Mouse (Mus musculus) embryonic facial prominence, embryonic 10.5 days (tissue): ENCODE results near the gene Cadm1. TPM values are rescaled to one million over a fixed set of nuclear protein-coding genes. Genes with fewer than 3 reads are reported as not detected.

Source experiments
- DNase-seq: peaks from one replicate; pipeline ENCODE4 v3.0.0-alpha.2; 2017; ENCODE audit warnings: low spot score
- H3K27ac ChIP-seq: fragments of 300-500 bp; sonication (generic); replicated peaks from 2 replicates; pipeline ENCODE4 v1.5.1; 2016; ENCODE audit warnings: mild to moderate bottlenecking
- H3K27me3 ChIP-seq: fragments of 300-500 bp; sonication (generic); replicated peaks from 2 replicates; pipeline ENCODE4 v1.6.1; 2016; ENCODE audit warnings: low read depth, mild to moderate bottlenecking; ENCODE audit not compliant: poor library complexity, severe bottlenecking
- H3K36me3 ChIP-seq: fragments of 300-500 bp; sonication (generic); replicated peaks from 2 replicates; pipeline ENCODE4 v1.6.1; 2016; ENCODE audit warnings: mild to moderate bottlenecking, moderate library complexity
- H3K4me1 ChIP-seq: fragments of 300-500 bp; sonication (generic); 2 replicates; pipeline ENCODE4 v1.6.1; 2016
- H3K4me3 ChIP-seq: fragments of 300-500 bp; sonication (generic); 2 replicates; pipeline ENCODE4 v1.5.1; 2016; ENCODE audit warnings: mild to moderate bottlenecking, moderate library complexity
- H3K9me3 ChIP-seq: fragments of 300-500 bp; sonication (generic); 2 replicates; pipeline ENCODE4 v1.6.1; 2016; ENCODE audit warnings: mild to moderate bottlenecking
- WGBS: fragments of 180-500 bp; shearing (Covaris S2); methylation state at CpG from one replicate; pipeline ENCODE4 v1.1.7; 2016; 5-methylcytosine and 5-hydroxymethylcytosine counted together
- polyA plus RNA-seq: library from polyadenylated mRNA; unstranded; fragments of >200 nt; fragmentation: Nextera tagmentation; extraction: Ambion mirVana; gene quantifications from 2 replicates; pipeline ENCODE4 v1.2.1, GENCODE M21; 2016

The Cadm1 gene
- polyA plus RNA-seq, 1 experiment from 2014 or later = 120 TPM

DNA sequence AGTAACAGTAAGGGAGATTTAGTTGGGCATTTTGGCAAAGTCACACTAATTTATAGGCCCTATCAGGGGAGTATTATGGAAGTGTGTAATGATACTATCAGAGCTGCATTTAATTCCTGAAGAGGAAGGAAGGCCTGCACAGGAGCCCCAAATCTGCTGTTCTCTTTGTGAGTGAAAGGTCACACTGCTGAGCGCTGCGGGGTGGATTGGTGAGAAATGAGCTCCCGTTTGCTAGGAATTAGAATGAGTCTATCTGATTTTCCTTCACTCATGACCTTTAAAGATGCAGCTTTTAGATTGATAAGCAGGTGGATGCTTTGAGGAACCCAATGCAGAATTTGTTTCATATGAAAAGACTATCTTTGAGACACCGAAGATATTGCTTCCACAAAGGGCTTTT, 208.8 kb downstream of the Cadm1 start:
- peaks cover 42% of the 10 kb centered on the region for H3K4me1 ChIP-seq
- DNase-seq = no peak
- H3K36me3 ChIP-seq = no peaks in the 10 kb centered on the region
- WGBS = 60% methylated on average over 4 of the region's 4 CpGs
- H3K27ac ChIP-seq = no peak overlapping the region
- no peaks in the 10 kb centered on the region for H3K9me3 ChIP-seq
- H3K4me3 ChIP-seq = no peak overlapping the region
- no peaks in the 10 kb centered on the region for H3K27me3 ChIP-seq

DNA sequence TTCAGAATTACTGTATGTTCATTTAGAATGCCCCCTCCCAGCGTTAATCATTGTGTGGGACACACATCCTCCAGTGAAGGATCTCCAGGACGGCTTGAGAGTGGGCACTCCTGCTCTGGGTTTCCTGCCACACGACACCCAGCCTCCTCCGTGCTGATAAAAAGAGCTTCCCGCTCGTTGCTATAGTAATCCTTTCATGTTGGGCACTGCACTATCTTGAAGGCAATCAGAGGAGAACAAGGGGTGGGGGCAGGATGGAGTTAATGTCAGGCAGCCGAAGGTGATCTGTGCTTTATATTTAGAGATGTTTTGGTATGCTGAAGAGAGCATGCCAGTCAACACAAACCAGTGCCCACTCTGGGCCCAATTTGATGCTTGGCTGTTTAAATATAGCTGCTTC, 209.3 kb downstream of the Cadm1 start:
- H3K27me3 ChIP-seq = no peaks in the 10 kb centered on the region
- no peak overlapping the region for H3K4me3 ChIP-seq
- peaks cover 42% of the 10 kb centered on the region for H3K4me1 ChIP-seq
- no peaks in the 10 kb centered on the region for H3K9me3 ChIP-seq
- WGBS = 19% methylated on average over 7 of the region's 7 CpGs
- DNase-seq = no peak
- no peak overlapping the region for H3K27ac ChIP-seq
- H3K36me3 ChIP-seq = no peaks in the 10 kb centered on the region

- Histone ChIP-seq H3K36me3 (no peaks in the 10 kb centered on the region), H3K4me3 (no peak overlapping the region), H3K27ac (no peak overlapping the region), H3K4me1 (peaks cover 32% of the 10 kb centered on the region), H3K27me3 (no peaks in the 10 kb centered on the region), H3K9me3 (no peaks in the 10 kb centered on the region)
- DNase-seq = no peak
- WGBS = 97% methylated on average over 3 of the region's 3 CpGs
Observed at GRCm38 (mm10) chr9:47741751-47742150, 211.8 kb downstream of the Cadm1 start.

GRCm38 (mm10) chr9:47744916-47745315, 214.9 kb downstream of the Cadm1 start:
- Histone ChIP-seq H3K36me3 (no peaks in the 10 kb centered on the region), H3K4me3 (no peak overlapping the region), H3K27me3 (no peaks in the 10 kb centered on the region), H3K4me1 (peaks cover 13% of the 10 kb centered on the region), H3K27ac (no peak overlapping the region), H3K9me3 (no peaks in the 10 kb centered on the region)
- DNase-seq = no peak
- WGBS = 87% methylated on average over 3 of the region's 3 CpGs

- no peaks in the 10 kb centered on the region for H3K36me3 ChIP-seq
- H3K27me3 ChIP-seq = no peaks in the 10 kb centered on the region
- WGBS = 88% methylated on average over 7 of the region's 7 CpGs
- H3K4me3 ChIP-seq = no peak overlapping the region
- no peak for DNase-seq
- H3K9me3 ChIP-seq = no peaks in the 10 kb centered on the region
- no peak overlapping the region for H3K27ac ChIP-seq
- peaks cover 6% of the 10 kb centered on the region; the same call in 1 of the 2 replicates for H3K4me1 ChIP-seq
Observed at GRCm38 (mm10) chr9:47745716-47746115, 215.7 kb downstream of the Cadm1 start.

GRCm38 (mm10) chr9:47749160-47749559, 219.2 kb downstream of the Cadm1 start:
- Histone ChIP-seq H3K36me3 (no peaks in the 10 kb centered on the region), H3K4me1 (peaks cover 32% of the 10 kb centered on the region), H3K27me3 (no peaks in the 10 kb centered on the region), H3K27ac (no peak overlapping the region), H3K4me3 (no peak overlapping the region), H3K9me3 (no peaks in the 10 kb centered on the region)
- 88% methylated on average over 5 of the region's 5 CpGs for WGBS
- DNase-seq = no peak

DNA sequence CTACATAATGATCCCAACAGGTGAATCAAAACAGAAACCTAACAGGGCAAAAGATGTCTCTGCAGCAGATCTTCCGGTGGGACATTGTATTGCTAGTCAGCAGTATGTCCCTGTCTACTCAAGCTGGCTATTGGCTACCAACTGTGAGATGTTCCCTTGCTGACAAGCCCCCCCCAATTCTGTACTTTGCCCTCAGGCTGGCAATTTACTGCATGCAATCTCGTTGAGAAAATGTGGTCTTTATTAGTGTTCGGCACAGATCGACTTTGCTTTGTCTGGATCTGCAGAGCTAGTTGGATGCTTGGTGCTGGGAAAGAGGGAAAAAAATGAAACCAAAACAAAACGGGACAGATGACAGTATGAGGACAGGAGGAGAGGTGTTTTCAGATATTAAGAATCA, 222.5 kb downstream of the Cadm1 start:
- peak overlapping the region; percentile 57 for H3K27ac ChIP-seq
- no peaks in the 10 kb centered on the region for H3K36me3 ChIP-seq
- no peaks in the 10 kb centered on the region for H3K27me3 ChIP-seq
- DNase-seq = peak; percentile 55
- no peaks in the 10 kb centered on the region for H3K9me3 ChIP-seq
- whole genome bisulfite sequencing = 38% methylated on average over 5 of the region's 5 CpGs
- peaks cover 53% of the 10 kb centered on the region for H3K4me1 ChIP-seq
- H3K4me3 ChIP-seq = no peak overlapping the region

DNA sequence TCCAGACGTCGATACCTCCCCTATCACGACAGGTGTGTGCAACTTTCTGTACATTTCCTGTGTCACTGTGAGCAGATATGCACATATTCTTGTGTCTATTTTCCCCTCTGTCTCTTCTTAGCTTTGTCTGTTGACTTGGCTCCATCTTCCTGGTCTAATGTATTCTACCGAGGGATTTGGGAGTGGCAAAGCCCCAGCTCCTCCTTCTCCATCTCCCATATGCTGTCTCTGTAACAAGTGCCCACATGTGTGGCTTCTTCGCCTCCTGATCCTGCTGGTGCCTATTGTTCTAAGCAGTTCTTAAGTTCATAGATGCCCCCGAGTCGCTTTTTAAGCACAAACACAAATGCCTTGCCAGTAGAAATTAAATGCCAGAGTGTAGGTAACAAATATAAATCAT, 223.2 kb downstream of the Cadm1 start:
- H3K27me3 ChIP-seq = no peaks in the 10 kb centered on the region
- H3K9me3 ChIP-seq = no peaks in the 10 kb centered on the region
- 84% methylated on average over 7 of the region's 7 CpGs for WGBS
- no peak for DNase-seq
- H3K27ac ChIP-seq = peak overlapping the region; percentile 55
- H3K4me3 ChIP-seq = no peak overlapping the region
- H3K4me1 ChIP-seq = peaks cover 59% of the 10 kb centered on the region
- H3K36me3 ChIP-seq = no peaks in the 10 kb centered on the region

GRCm38 (mm10) chr9:47755119-47755518, 225.1 kb downstream of the Cadm1 start:
- Histone ChIP-seq H3K9me3 (no peaks in the 10 kb centered on the region), H3K4me3 (no peak overlapping the region), H3K36me3 (no peaks in the 10 kb centered on the region), H3K4me1 (peaks cover 67% of the 10 kb centered on the region), H3K27ac (no peak overlapping the region), H3K27me3 (no peaks in the 10 kb centered on the region)
- WGBS = 61% methylated on average over 12 of the region's 12 CpGs
- DNase-seq = no peak

DNA sequence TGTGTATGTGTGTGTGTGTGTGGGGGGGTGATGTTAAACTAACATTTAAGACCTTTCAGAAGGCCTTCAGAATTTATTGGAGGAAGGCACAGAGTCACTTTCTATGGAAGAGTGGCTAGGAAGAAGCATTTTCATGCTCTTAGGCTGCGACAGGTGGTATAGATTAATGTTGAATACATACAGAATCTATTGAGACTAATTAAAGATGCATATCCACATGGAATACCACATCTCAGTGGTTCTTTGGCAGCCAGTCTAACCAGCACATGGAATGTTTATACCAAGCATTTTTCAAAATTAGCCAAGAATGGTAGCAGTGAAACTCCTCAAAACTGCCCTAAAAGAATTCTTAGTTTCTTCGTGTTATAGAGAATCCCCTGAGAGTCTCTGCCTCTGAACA, 227.8 kb downstream of the Cadm1 start:
- Histone ChIP-seq H3K4me3 (no peak overlapping the region), H3K27me3 (no peaks in the 10 kb centered on the region), H3K4me1 (peaks cover 64% of the 10 kb centered on the region), H3K9me3 (no peaks in the 10 kb centered on the region), H3K27ac (no peak overlapping the region), H3K36me3 (no peaks in the 10 kb centered on the region)
- 85% methylated on average over 2 of the region's 2 CpGs for WGBS
- no peak for DNase-seq

DNA sequence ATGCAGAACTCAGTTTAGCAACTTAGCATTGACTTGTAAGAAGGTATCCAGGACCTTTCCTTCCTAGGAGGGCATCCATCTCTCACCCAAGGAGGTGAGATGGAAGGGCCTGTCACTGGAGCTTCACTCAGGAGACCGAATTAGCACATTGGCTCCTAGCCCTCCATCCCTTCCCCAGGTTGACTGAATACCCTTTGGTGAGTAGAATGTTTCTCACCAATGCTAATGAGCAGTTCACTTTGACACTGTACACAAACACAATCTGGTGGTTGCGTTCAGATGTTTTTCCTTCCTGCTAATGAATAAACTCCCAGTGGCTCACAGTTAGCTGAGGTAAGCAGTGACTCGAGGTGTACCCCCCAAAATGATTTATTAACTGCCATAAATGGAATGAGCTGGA, 228.3 kb downstream of the Cadm1 start:
- DNase-seq = no peak
- Histone ChIP-seq H3K27ac (no peak overlapping the region), H3K4me3 (no peak overlapping the region), H3K36me3 (no peaks in the 10 kb centered on the region), H3K9me3 (no peaks in the 10 kb centered on the region), H3K27me3 (no peaks in the 10 kb centered on the region), H3K4me1 (peaks cover 59% of the 10 kb centered on the region)
- 84% methylated on average over 3 of the region's 3 CpGs for WGBS

- peaks cover 50% of the 10 kb centered on the region for H3K4me1 ChIP-seq
Observed at GRCm38 (mm10) chr9:47759807-47760206, 229.8 kb downstream of the Cadm1 start.

GRCm38 (mm10) chr9:47761601-47762000, 231.6 kb downstream of the Cadm1 start:
- Histone ChIP-seq H3K4me3 (no peak overlapping the region), H3K27me3 (no peaks in the 10 kb centered on the region), H3K9me3 (no peaks in the 10 kb centered on the region), H3K27ac (no peak overlapping the region), H3K4me1 (peaks cover 44% of the 10 kb centered on the region), H3K36me3 (no peaks in the 10 kb centered on the region)
- WGBS = 80% methylated on average over 5 of the region's 5 CpGs
- no peak for DNase-seq

More at GRCm38 (mm10) chr9:47759807-47760206, 229.8 kb downstream of the Cadm1 start:
- 78% methylated on average over 7 of the region's 7 CpGs for WGBS
- H3K27ac ChIP-seq = no peak overlapping the region
- no peaks in the 10 kb centered on the region for H3K36me3 ChIP-seq
- no peak for DNase-seq
- no peaks in the 10 kb centered on the region for H3K27me3 ChIP-seq
- no peaks in the 10 kb centered on the region for H3K9me3 ChIP-seq
- no peak overlapping the region for H3K4me3 ChIP-seq

GRCm38 (mm10) chr9:47762913-47763312, 232.9 kb downstream of the Cadm1 start:
- H3K36me3 ChIP-seq = no peaks in the 10 kb centered on the region
- DNase-seq = no peak
- no peak overlapping the region for H3K27ac ChIP-seq
- 91% methylated on average over 5 of the region's 5 CpGs for WGBS
- H3K4me1 ChIP-seq = peaks cover 36% of the 10 kb centered on the region
- no peaks in the 10 kb centered on the region for H3K9me3 ChIP-seq
- H3K27me3 ChIP-seq = no peaks in the 10 kb centered on the region
- H3K4me3 ChIP-seq = no peak overlapping the region
